Comparison of ENCODE assay signal across 24 mouse cellular contexts in genomic region chr16:24223527-24223880, GRCm38 (mm10).
A peak's percentile ranks its signal among the peaks of the same experiment; 100 is the strongest.
DNase-seq lines count a peak whose midpoint lies in the region; ATAC-seq and TF ChIP-seq lines count a peak whose summit lies in the region.
"Had no signal": no experiment of that assay in that cellular context is flagged by ENCODE, and none has a peak within 500 bp of the region (broad histone marks: within the 10 kb centered on the region; RNA-seq: fewer than 3 reads in every experiment).

No protein-coding gene starts in this region.

- H3K9me3 ChIP-seq in liver, postnatal 0 days (ENCODE audit: low read length) = no peaks in the 10 kb centered on the region
- H3K9me3 ChIP-seq: embryonic facial prominence, embryonic 13.5 days; embryonic facial prominence, embryonic 15.5 days; forebrain, embryonic 10.5 days; forebrain, embryonic 12.5 days had no signal

- peak; percentile 27 for DNase-seq in kidney, adult 9 months
- no peak for DNase-seq in kidney, postnatal 4 days
- no peak for DNase-seq in liver, postnatal 0 days
- no peak for DNase-seq in liver
- DNase-seq in Muller cell, postnatal 12 days (ENCODE audit: inconsistent ontology term) = peak; percentile 57
- DNase-seq: adrenal gland, adult 2 months; adrenal gland, postnatal 10 days; adrenal gland, postnatal 25 days; B cell, adult 2 months; cerebellum, adult 11 months; cerebellum, adult 18-20 months; cerebellum, adult 8-10 months; cerebellum, adult 9-11 months; cerebellum, postnatal 14 days; cerebellum, postnatal 36 days; embryo, embryonic 11 days had no signal

- H3K27ac ChIP-seq in liver, postnatal 0 days (ENCODE audit: low read depth) = peak overlapping the region; percentile 71
- H3K27ac ChIP-seq: embryonic facial prominence, embryonic 13.5 days; embryonic facial prominence, embryonic 15.5 days; forebrain, embryonic 10.5 days; forebrain, embryonic 12.5 days had no signal

- peaks cover 17% of the 10 kb centered on the region for H3K4me1 ChIP-seq in liver, postnatal 0 days (ENCODE audit: insufficient read depth)

- H3K4me2 ChIP-seq in liver, postnatal 0 days (ENCODE audit: low read depth, low read length) = no peak overlapping the region
- H3K4me2 ChIP-seq: embryonic facial prominence, embryonic 13.5 days; embryonic facial prominence, embryonic 15.5 days; forebrain, embryonic 12.5 days had no signal

- TF ChIP-seq CTCF in liver, postnatal 0 days (IDR thresholded peaks at IDR 0.05; ENCODE audit: low read depth) = no peak

- H3K36me3 ChIP-seq in liver, postnatal 0 days (replicated peaks; ENCODE audit: insufficient read depth, low read length) = no peaks in the 10 kb centered on the region
- H3K36me3 ChIP-seq: embryonic facial prominence, embryonic 13.5 days; embryonic facial prominence, embryonic 15.5 days; forebrain, embryonic 10.5 days; forebrain, embryonic 12.5 days; G1E had no signal

- no peak for TF ChIP-seq EP300 in liver, postnatal 0 days (IDR thresholded peaks at IDR 0.05; ENCODE audit: low read depth)

- WGBS in liver, postnatal 0 days (ENCODE audit: insufficient replicate concordance) = 44% methylated on average over 2 of the region's 2 CpGs

- H3K4me3 ChIP-seq in liver, postnatal 0 days (ENCODE audit: low read depth, low read length) = no peak overlapping the region
- H3K4me3 ChIP-seq: embryonic facial prominence, embryonic 13.5 days; embryonic facial prominence, embryonic 15.5 days; erythroblast, embryonic 14.5 days; forebrain, embryonic 10.5 days; forebrain, embryonic 12.5 days had no signal

- no peak overlapping the region for H3K9ac ChIP-seq in liver, postnatal 0 days (replicated peaks)
- H3K9ac ChIP-seq: embryonic facial prominence, embryonic 13.5 days; embryonic facial prominence, embryonic 15.5 days; forebrain, embryonic 12.5 days had no signal

- ATAC-seq in liver, postnatal 0 days = no peak
- ATAC-seq: forebrain, embryonic 14.5 days; forebrain, embryonic 16.5 days had no signal

- no peaks in the 10 kb centered on the region for H3K27me3 ChIP-seq in liver, postnatal 0 days (ENCODE audit: insufficient read depth, low read length)
- H3K27me3 ChIP-seq: embryonic facial prominence, embryonic 13.5 days; embryonic facial prominence, embryonic 15.5 days; forebrain, embryonic 12.5 days had no signal

Comparison
In these comparisons a context has a peak if more than half of its experiments do, and no peak if none do; other contexts are left out.
1. DNase-seq: peak in kidney, adult 9 months (single experiment) and Muller cell, postnatal 12 days (single experiment); none in kidney, postnatal 4 days (0 of 2), liver, postnatal 0 days (single experiment) and liver (single experiment).